ENCODE assay signal across 32 mouse cellular contexts in the genomic region with DNA sequence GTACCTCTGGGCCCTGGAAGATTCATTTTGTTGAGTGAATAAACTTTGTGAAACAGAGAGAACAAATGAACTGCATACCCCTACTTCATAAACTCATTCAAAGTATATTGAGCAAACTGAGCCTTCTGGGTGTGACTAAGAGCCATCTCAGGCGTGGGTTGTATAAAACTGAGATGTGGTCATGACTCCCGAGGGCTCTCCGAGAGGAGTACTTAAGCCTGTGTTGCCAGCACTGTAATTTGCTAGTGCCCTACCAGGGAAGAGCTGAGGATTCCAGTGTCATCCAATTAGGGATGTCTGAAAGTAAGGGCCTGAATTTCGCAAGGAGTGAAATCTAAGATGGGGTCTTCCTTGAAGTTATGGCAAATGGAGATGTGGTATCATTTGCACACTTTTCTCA.
"Had no signal": no experiment of that assay in that cellular context is flagged by ENCODE, and none has a peak within 500 bp of the region (broad histone marks: within the 10 kb centered on the region; RNA-seq: fewer than 3 reads in every experiment).

No protein-coding gene starts in this region.

- H3K27me3 ChIP-seq: limb, embryonic 12.5 days; limb, embryonic 13.5 days; limb, embryonic 15.5 days; lung, embryonic 15.5 days; midbrain, embryonic 12.5 days; midbrain, embryonic 13.5 days; midbrain, embryonic 15.5 days; neural tube, embryonic 12.5 days had no signal

- H3K4me3 ChIP-seq: limb, embryonic 10.5 days; limb, embryonic 12.5 days; limb, embryonic 13.5 days; limb, embryonic 15.5 days; liver, embryonic 12.5 days; liver, embryonic 13.5 days; liver, embryonic 15.5 days; lung, embryonic 15.5 days; megakaryocyte, embryonic 14.5 days; midbrain, embryonic 10.5 days; midbrain, embryonic 12.5 days; midbrain, embryonic 13.5 days; midbrain, embryonic 15.5 days; myocyte; neural tube, embryonic 12.5 days had no signal

- DNase-seq: left cerebral cortex, postnatal 4 days; liver; liver, embryonic 13.5 days; liver, postnatal 0 days; lung, adult 18-20 months; lung, adult 2 months; lung, embryonic 14.5 days; lung, postnatal 10 days; lung, postnatal 14 days; lung, postnatal 36 days; lung, postnatal 4 days; midbrain, embryonic 14.5 days had no signal

- H3K36me3 ChIP-seq: limb, embryonic 10.5 days; limb, embryonic 12.5 days; limb, embryonic 13.5 days; limb, embryonic 15.5 days; liver, embryonic 12.5 days; liver, embryonic 13.5 days; liver, embryonic 15.5 days; lung, embryonic 15.5 days; midbrain, embryonic 10.5 days; midbrain, embryonic 12.5 days; midbrain, embryonic 13.5 days; midbrain, embryonic 15.5 days; neural tube, embryonic 12.5 days had no signal

- H3K9ac ChIP-seq: limb, embryonic 12.5 days; limb, embryonic 13.5 days; limb, embryonic 15.5 days; liver, embryonic 12.5 days; liver, embryonic 13.5 days; liver, embryonic 14.5 days; liver, embryonic 15.5 days; liver, postnatal 0 days; lung, embryonic 14.5 days; lung, embryonic 15.5 days; midbrain, embryonic 12.5 days; midbrain, embryonic 13.5 days; midbrain, embryonic 15.5 days; neural tube, embryonic 12.5 days had no signal

- H3K4me1 ChIP-seq: limb, embryonic 12.5 days; limb, embryonic 15.5 days; liver, embryonic 13.5 days; liver, embryonic 15.5 days; neural tube, embryonic 12.5 days had no signal

- H3K9me3 ChIP-seq: limb, embryonic 10.5 days; limb, embryonic 12.5 days; limb, embryonic 13.5 days; limb, embryonic 15.5 days; liver, embryonic 12.5 days; liver, embryonic 13.5 days; liver, embryonic 15.5 days; lung, embryonic 15.5 days; midbrain, embryonic 10.5 days; midbrain, embryonic 12.5 days; midbrain, embryonic 13.5 days; midbrain, embryonic 15.5 days; neural tube, embryonic 12.5 days had no signal

- ATAC-seq: liver, embryonic 12.5 days; liver, postnatal 0 days; lung, postnatal 0 days; midbrain, embryonic 13.5 days; midbrain, embryonic 15.5 days; midbrain, embryonic 16.5 days had no signal

- H3K4me2 ChIP-seq: limb, embryonic 12.5 days; limb, embryonic 13.5 days; limb, embryonic 15.5 days; liver, embryonic 11.5 days; liver, embryonic 12.5 days; liver, embryonic 13.5 days; liver, embryonic 15.5 days; lung, embryonic 14.5 days; lung, embryonic 15.5 days; midbrain, embryonic 11.5 days; midbrain, embryonic 12.5 days; midbrain, embryonic 13.5 days; midbrain, embryonic 15.5 days; neural tube, embryonic 12.5 days had no signal

- H3K27ac ChIP-seq: limb, embryonic 10.5 days; limb, embryonic 12.5 days; limb, embryonic 13.5 days; limb, embryonic 15.5 days; liver, embryonic 12.5 days; liver, embryonic 13.5 days; liver, embryonic 14.5 days; liver, embryonic 15.5 days; lung, embryonic 15.5 days; macrophage; midbrain, embryonic 10.5 days; midbrain, embryonic 12.5 days; midbrain, embryonic 13.5 days; midbrain, embryonic 15.5 days; neural tube, embryonic 12.5 days had no signal
